Mouse (Mus musculus): ENCODE data around the gene Ncbp1. TPM values are rescaled to one million over a fixed set of nuclear protein-coding genes. Genes with fewer than 3 reads are reported as not detected.
A peak's percentile ranks its signal among the peaks of the same experiment; 100 is the strongest.

Ncbp1 gene
- total RNA-seq (2021), result 10 to 100 TPM; 51.4 to 60.4 TPM

DNA sequence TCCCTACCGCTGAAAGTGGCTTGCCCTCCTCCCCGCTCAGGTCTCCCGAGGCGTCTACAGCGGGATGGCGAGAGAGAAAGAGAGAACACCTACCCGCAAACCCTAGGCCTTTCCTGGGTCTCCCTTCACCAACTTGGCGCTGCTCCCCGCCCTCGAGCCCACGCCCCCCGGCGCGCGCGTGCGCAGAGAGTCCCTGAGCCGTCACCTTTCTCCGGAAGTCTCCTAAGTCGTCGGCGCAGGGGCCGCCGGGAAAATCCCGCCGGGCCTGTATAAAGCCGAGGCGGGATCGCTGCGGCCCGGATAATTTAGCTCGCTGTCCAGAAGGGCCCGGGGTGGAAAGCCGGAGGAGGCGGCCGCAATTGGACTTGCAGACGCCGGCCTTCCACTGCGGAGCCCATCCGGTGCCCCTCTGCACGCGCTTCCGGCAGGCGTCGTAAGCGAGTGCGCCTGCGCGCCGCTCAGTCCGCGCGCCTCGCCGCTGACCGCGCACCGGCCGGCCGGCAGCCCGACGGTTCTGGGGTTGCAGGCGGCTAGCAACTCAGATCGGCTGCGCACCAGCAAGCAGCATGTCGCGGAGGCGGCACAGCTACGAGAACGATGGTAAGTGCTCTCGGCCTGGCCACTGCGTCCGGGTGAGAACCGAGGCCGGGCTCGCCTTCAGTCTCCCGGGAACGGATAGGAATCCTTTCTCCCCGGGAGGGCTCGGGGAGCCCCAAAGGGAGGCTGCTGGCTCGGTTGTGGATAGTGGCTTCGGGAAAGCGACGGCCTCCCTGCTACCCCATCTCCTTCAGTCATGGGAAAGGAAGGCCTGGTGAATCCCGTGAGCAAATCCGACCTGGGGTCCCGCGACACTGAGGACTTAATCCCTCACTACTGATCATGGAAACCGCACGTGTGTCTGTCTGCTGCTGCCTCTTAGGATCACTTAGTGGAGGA, at the start of gene Ncbp1, which contains the start of gene Tstd2:
Gene Ncbp1 (plus strand): TSS at position 327 of the 936 bp plus-strand sequence.
Gene Tstd2 (minus strand): TSS at position 408 of the 936 bp plus-strand sequence.
- peak; percentile 89 to 96 for DNase-seq (ENCODE audit: extremely low spot score in 1 of 2, low spot score in 1 of 2)

DNA sequence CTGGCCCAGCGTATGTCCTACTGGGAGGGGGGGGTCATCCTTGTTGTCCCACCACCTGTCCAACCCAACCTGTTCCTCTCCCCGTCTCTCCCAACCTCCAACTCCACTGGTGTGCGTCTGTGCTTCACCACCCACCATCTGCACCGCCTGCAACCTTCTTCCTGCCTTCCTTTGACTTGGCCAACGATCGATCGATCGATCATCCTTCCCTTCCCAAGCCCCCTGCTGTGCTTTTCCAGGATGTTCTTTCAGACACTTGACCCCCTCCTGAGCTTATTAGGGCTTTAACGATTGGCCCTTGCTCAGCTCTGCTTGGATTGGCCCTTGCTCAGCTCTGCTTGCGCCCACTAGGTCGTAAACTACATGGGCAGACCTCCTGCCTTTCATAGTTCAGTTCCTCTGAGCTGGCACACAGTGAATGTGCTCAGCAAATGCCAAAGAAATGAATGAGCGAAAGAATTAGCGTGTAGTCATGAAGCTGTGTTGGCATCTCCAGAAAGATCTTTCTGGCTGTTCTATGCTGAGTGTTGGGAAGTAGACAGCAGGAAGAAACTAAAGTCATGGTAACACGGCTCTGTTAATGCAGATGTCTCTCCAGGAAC, 48.8 kb upstream of the Ncbp1 start:
- no peak for DNase-seq (ENCODE audit: extremely low spot score in 1 of 2, low spot score in 1 of 2)

DNA sequence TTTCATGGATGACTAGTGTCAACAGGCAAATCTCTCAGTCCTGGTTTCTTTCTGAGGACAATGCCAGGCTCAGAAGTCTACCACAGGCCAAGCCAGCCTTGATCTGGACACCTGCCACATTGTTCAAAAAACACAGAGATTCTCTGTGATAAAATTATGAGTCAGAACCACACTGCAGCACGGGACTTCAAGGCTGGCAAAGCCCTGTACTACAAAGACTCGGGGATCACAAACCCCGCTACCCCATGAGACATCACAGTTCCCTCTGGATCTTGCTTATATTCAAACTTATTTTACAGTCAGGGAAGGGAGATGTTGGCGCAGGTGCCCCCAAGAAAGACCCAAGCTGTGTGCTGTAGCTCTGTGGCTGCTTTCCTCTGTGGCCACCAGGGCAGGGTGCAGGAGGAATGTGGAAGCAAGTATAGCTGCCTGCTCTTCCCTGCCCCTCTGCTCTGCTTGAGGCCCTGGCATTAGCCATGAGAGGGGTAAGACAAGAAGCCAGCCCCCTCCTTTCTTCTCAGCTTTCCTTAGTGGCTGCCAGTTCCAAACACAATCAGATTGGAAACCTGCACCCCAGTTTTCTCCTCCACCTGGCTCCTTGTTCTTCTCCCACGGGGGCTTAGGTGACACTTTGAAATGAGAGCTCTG, 45.9 kb upstream of the Ncbp1 start:
- no peak for DNase-seq (ENCODE audit: extremely low spot score in 1 of 2, low spot score in 1 of 2)

DNA sequence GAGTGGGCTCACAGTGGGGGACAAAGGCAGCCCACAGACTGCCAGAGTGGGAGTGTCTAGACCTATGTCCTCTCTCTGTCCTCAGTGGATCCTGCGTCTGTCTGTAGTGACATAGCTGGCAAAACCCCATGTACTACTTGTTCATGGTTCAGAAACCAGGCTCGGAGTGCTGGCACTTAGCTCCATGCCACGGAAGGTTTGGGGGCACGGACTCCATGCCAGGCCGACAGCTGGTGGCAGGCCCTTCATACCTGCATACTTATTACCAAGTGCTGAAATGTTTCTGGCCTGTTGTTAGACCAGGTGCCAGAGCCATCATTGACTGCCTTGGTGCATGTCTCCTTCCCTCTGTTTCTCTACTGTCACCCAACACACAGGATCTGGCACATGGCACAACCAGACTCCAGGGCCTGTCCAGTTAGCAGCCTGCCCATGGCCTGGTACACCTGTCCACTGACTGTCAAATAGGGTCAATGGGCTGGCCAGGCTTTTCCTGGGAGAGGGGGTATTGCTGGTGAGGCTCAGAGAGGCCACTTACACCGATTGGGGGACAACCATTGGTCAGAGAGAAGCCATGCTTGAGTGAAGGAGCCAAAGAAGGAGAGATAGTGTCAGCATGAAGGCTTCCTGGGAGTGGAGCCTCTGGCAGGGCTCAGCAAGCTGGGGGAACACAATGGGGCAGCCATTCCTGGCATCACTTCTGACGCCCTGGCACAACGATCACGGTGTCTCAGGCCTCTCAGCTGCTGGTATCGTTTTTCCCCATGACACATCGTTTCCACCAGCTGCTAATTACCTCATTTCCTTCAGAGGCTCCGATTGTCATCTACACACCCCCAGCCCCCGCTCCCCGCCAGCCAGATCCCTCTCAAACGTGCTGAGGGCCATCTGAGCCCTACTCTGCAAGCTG, 43.2 kb upstream of the Ncbp1 start:
- DNase-seq (ENCODE audit: extremely low spot score in 1 of 2, low spot score in 1 of 2), result no peak

DNA sequence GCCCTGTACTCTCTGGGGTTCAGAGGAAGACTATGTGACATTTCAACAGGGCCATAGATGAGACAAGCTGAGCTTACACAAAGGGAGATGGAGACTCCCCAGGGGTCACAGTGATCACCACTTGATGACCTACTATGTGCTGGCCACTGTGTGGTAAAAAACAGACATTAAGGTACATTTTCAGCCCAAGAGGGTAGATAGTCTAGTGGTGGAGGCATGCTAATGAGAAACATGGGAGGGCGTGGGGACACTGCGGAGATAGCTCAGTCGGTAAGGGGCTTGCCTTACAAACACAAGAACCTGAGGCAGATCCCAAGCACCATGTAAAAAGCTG, 42.6 kb upstream of the Ncbp1 start:
- DNase-seq (ENCODE audit: extremely low spot score in 1 of 2, low spot score in 1 of 2), result no peak

DNA sequence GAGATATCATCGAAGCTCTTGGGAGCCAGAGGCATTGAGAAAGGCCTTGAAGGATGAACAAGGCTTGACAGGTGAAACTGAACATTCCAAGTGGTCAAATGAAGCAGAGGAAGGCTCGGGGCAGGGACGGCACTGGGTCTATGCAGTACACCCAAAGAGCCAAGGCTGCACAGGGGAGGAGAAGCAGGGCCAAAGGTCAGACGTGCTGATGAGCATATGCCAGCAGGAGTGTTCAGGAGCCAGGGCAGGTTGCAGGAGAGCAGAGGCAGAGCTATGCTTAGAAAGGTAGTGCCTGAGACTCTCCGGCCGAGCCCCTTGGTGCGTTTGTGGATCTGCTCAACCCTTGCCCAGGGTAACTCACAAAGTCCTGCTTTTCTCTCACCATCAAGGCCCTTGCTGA, 41.9 kb upstream of the Ncbp1 start:
- no peak for DNase-seq (ENCODE audit: extremely low spot score in 1 of 2, low spot score in 1 of 2)

DNA sequence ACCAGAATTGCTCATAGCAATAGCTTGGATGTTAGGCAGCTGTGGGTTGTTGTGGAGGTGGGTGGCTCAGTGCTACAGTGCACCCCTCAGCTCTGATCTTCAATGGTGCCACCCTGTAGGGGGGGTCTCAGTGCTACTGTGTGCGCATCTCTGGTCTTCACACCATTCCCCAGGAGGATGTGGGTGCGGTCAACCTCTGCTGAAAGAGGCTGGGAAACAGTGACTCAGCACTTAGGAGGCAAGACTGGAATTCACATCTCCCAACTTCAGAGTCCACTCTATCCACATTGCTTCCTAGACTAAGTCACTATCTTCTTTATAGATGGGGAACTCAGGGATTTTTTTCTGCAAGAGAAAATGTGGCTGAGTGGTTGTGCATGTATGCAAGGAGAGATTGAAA, 40.8 kb upstream of the Ncbp1 start:
- DNase-seq (ENCODE audit: extremely low spot score in 1 of 2, low spot score in 1 of 2), result no peak

DNA sequence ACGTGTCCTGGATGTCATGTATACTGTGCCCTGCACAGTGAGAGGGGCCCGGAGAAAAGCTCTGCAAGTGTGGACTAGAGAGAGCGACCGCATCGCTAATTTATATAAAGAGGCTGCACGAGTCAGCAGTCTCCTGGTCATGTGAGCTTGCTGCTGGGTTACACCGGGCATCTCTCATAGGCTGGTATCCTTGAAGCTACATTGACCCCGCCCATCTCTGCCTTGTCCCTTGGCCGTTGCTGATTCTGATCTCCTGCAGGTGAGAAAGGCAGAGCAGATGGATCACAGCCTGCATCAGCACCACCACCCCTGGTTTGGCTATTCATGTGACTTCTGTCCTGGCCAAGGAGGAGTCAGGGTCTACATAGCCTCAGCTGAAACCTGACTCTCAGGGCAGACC, 39.3 kb upstream of the Ncbp1 start:
- no peak for DNase-seq (ENCODE audit: extremely low spot score in 1 of 2, low spot score in 1 of 2)

DNA sequence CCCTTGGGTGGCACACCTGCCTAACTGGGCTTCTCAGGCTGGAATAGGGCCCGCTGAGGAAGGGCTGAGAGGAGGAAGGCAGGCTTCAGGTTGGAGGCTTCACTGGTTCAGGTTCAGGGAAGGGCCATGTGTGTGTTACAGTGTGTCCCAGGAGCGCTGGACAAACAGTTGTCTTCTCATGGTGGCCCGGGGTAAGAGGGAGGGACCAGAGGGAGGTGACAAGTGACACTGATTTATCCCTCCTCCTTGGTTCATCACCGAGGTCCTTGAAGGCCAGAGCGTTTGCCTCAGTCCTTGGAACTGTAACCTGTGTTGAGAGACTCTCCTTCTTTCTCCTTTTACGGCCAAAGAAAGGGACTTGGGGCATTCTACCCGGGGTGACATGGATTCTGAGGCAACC, 37.9 kb upstream of the Ncbp1 start:
- DNase-seq (ENCODE audit: extremely low spot score in 1 of 2, low spot score in 1 of 2), result no peak

DNA sequence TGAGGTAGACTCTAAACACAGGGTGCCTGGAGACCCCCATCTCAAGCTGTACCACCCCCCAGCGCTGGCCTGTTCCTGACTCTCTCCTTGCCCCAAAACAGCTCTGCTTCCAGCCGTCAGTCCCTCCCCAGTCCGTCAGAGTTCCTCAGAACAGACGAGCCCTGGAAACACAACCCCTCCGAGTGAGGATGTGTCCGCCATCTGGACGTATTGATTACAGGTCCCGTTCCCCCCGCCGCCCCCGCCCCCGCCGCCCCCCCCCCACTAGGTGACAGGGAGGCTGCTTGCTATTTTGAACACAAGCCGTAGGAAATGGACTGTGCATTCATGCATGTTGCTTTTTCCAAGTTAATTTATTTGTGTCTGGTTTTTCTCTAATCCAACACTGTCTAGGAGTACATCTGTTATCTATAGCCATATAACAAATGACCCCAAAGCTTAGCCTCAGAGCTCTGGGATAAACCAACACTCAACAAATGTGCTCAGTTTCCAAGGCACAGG, 37.2 kb upstream of the Ncbp1 start:
- no peak for DNase-seq (ENCODE audit: extremely low spot score in 1 of 2, low spot score in 1 of 2)

DNA sequence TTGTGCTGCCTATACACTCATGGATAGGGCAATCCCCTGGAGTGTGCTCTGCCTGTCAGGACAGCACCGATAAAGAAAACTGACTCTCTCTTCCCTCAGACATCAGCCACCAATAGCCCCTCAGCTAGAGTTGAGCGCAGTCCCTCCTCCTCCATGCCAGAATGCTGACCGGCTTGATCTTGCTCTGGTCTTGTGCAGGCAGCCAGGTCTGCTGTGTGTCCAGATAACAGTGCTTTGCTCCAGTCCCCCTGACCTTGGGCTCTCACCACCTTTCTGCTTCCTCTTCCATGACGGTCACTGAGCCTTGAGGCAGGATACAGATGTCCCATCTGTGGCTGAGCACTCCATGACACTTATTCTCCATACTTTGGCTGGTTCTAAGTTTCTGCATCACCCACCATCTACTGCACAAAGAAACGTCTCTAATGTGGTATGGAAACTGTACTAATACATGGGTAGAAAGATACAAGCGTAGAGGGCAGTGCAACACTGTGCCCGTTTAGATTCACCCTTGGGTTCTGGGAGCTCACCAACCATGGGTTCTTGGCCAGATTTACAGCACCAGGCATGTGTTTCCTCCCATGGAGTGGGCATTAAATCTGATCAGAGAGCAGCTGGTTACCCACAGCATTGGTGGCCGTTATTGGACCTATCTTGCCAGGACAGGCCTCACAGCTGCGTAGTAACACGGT, 36.2 kb upstream of the Ncbp1 start:
- DNase-seq (ENCODE audit: extremely low spot score in 1 of 2, low spot score in 1 of 2), result no peak

DNA sequence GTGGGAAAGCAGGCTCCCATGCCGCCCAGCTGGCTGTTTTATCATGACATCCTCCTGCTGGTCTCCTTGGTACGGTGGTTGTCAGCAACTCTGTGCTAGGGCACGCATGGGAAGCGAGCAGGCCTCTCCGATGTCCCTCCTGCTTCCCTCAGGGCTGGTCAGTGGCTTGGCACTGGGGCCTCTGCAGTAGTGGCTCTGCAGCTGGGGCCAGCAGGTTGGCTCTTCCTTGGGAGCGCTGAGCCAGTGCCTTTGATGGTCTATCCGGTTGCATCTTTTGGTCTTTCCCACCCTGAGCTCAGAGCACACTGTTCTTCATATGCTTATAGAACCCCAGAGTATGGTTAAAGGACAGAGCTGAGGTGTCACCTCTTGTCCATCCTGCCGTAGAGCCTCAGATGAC, 28.3 kb upstream of the Ncbp1 start:
- no peak for DNase-seq (ENCODE audit: extremely low spot score in 1 of 2, low spot score in 1 of 2)

DNA sequence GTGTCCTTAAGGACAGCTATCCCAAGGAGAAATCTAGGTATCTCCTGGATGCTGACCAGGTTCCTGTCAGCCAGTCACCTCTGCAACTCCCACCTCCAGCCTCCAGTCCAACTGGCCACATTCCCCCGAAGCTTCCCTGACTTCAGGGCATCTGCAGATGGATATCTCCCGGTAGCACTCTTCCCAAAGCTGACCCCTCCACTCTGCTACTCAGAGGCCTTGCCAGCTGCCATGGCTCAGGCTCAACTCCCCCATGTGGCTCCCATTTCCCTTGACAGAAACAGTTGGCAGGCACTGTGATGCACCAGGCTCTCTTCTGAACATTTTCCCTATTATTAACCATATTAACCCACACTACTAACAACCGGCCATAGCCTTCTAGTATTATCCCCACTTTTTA, 27.1 kb upstream of the Ncbp1 start:
- no peak for DNase-seq (ENCODE audit: extremely low spot score in 1 of 2, low spot score in 1 of 2)

DNA sequence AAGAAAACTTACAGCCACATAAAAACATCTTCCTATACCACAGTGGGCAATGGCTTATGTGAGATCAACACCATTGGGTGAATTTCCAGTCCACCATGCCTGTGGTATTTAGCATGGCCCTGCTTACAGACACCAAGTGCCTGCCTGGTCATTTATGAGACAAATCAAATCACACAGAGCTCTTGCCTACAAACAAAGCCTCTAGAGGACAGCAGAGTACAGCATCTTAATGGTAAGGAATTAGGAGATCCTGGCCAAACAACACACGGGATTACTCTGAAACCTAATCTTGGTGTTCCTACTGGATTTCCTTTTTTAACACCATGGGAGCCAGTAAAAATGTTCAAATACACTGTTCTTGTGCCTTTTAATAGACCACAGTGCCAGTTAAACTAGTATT, 23.1 kb upstream of the Ncbp1 start:
- no peak for DNase-seq (ENCODE audit: extremely low spot score in 1 of 2, low spot score in 1 of 2)

DNA sequence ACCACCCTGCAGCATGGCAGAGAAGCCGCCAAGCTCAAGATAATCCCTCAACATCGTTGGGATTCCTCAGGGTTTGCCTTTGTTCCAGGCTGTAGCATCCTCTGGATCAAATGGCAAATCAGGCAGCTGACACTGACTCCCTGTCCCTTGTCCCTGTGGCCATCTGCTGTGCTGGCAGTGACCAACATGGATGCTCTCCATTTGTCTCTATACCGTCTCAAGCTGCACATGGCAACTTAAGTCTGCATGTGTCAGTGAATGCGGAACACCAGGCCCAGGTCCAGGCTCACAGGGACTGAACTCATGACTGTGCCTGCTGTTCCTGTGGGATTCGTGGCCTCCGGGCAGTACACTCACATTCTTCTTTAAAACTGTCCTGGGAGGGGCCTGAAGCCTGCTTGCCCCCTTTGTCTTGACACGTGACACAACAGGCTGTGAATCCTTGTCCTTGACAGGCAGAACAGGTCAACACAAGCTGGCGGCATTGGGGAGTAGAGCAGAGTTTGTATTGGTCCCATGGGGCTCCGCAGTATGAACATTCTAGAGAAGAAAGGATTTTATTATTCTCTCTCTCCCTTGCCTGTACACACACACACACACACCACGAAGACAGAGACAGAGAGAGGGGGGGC, 21.8 kb upstream of the Ncbp1 start:
- no peak for DNase-seq (ENCODE audit: extremely low spot score in 1 of 2, low spot score in 1 of 2)

DNA sequence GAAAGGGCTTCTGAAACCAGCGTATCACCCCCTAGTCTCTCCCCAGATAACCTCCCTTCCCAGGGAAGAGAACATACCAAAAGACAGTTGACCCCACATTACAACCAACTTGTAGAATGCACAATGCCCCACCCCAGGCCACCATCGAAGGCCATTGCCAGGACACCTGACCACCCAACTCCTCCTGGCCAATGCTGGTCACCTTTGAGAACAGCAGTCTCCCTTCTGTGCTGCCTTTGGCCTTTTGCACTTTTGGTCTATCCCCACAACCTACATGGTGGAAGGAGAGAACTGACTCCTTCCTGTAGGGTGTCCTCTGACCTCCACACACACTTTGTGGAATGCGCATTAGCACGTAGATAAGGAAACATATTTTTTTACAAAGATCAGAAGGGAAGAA, 20.9 kb upstream of the Ncbp1 start:
- no peak for DNase-seq (ENCODE audit: extremely low spot score in 1 of 2, low spot score in 1 of 2)

DNA sequence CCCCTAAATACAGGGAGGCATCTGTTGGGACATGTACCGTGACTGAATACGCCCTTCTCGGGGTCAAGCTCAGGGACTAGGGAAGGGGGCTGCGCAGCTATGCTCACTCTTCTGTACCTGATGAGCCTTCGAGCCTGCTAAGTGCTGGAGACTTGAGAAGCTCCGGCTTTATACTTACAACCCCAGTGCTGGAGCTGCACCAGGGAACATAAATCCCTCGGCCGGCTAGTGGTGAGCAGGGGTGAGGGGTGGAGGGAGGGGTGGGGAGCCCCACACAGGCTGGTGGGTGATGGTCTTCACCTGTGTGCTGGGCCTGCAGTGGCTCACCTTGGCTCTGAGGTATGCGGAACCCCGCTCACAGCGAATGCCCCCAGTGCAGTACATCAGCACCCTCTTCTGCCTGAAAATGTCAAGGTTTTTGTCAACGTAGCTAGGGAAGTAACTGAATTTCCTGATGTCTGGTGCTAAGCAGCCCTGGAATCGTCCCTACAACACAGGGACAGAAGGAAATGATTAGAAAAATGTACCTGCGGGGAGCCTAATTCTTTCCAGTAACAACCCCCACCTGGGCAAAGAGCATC, 18.8 kb upstream of the Ncbp1 start:
- no peak for DNase-seq (ENCODE audit: extremely low spot score in 1 of 2, low spot score in 1 of 2)

DNA sequence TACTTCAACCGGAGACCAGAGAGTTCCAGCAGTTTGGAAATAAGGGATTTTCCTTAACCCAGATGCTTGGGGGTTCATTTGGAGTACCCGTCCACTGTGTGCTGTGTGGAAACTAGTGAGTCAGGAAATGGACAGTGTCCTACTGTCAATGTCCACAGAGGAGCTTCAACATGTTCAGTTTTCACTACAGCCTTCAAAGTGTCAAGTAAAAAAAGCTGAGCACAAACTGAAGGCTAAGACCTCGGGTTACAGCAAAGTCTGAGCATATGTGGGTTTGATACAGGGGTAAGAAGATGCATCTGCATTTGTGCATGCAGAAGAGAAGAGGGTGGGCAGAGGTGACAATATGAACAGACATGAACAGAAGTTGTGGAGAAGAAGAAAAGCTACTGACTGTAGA, 17.6 kb upstream of the Ncbp1 start:
- DNase-seq (ENCODE audit: extremely low spot score in 1 of 2, low spot score in 1 of 2), result no peak

DNA sequence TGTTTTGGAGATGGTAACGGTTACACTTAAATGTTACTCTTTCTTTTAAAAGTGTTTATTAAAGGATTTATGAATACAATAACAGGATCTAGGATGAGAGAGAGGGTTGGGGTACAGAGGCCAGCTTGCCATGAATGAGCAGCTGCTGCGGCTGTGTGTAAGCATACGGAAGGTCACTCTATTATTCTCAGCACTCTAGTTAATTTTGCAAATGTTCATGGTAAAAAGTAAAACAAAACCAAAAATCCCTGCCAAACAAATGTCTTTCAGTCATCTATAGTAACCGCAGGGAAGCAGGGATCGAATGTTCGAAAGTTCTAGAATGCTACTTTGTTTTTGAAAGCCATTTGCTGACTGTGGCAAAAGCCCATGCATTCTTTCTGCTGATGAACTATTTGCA, 15.1 kb upstream of the Ncbp1 start:
- DNase-seq (ENCODE audit: extremely low spot score in 1 of 2, low spot score in 1 of 2), result no peak
